ENCODE assay signal across 19 mouse cellular contexts in genomic region chr2:29647162-29647561, GRCm38 (mm10). TPM values are rescaled to one million over a fixed set of nuclear protein-coding genes. Genes with fewer than 3 reads are reported as not detected.
DNase-seq lines count a peak whose midpoint lies in the region; ATAC-seq and TF ChIP-seq lines count a peak whose summit lies in the region.
"Had no signal": no experiment of that assay in that cellular context is flagged by ENCODE, and none has a peak within 500 bp of the region (broad histone marks: within the 10 kb centered on the region; RNA-seq: fewer than 3 reads in every experiment).

No protein-coding gene starts in this region.

- H3K4me2 ChIP-seq in heart, embryonic 13.5 days: no peak overlapping the region
- H3K4me2 ChIP-seq in heart, embryonic 12.5 days: no peak overlapping the region
- 0 out of 2 replicates have a peak overlapping the region, but pooled peaks have one; percentile 37 for H3K4me2 ChIP-seq in CH12.LX (ENCODE audit: insufficient read depth, low read depth, poor library complexity, severe bottlenecking)
- H3K4me2 ChIP-seq: embryonic facial prominence, embryonic 15.5 days; midbrain, embryonic 11.5 days; stomach, embryonic 15.5 days had no signal

- no peak for ATAC-seq in heart, embryonic 13.5 days (ENCODE audit: extremely low read depth, insufficient number of reproducible peaks, low FRiP score, low TSS enrichment)
- ATAC-seq in heart, embryonic 12.5 days (ENCODE audit: insufficient number of reproducible peaks, low FRiP score): no peak
- no peak for ATAC-seq in megakaryocyte progenitor cell, adult 5-6 weeks (replicated peaks; ENCODE audit: poor library complexity)

- no peak for TF ChIP-seq RAD21 in CH12.LX (IDR thresholded peaks at IDR 0.05; ENCODE audit: low read depth, low read length)

- peaks cover 6% of the 10 kb centered on the region; the same call in 1 of the 2 replicates for H3K36me3 ChIP-seq in heart, embryonic 13.5 days
- H3K36me3 ChIP-seq in heart, embryonic 12.5 days: no peaks in the 10 kb centered on the region
- H3K36me3 ChIP-seq in CH12.LX (replicated peaks in 1 of 2; ENCODE audit: control insufficient read depth in 1 of 2, insufficient read depth in 1 of 2, low read length in 1 of 2): peaks cover 5 to 69% of the 10 kb centered on the region in 2 experiments
- H3K36me3 ChIP-seq: embryonic facial prominence, embryonic 15.5 days; heart, embryonic 10.5 days; stomach, embryonic 15.5 days had no signal

- dilution Hi-C loops in CH12.LX (cut with MboI; ENCODE audit: extremely low pct_ligation_motif_present, extremely low pct_unique_long_range_greater_than_20kb, low sequenced_read_pairs): no loop called here

- 84% methylated on average over 4 of the region's 4 CpGs for WGBS in heart, embryonic 13.5 days
- WGBS in heart, embryonic 12.5 days: 84% methylated on average over 4 of the region's 4 CpGs

- H3K9me3 ChIP-seq in heart, embryonic 13.5 days: no peaks in the 10 kb centered on the region
- no peaks in the 10 kb centered on the region for H3K9me3 ChIP-seq in heart, embryonic 12.5 days (replicated peaks)
- no peaks in the 10 kb centered on the region for H3K9me3 ChIP-seq in CH12.LX (replicated peaks; ENCODE audit: low read length)
- H3K9me3 ChIP-seq: embryonic facial prominence, embryonic 15.5 days; heart, embryonic 10.5 days; stomach, embryonic 15.5 days had no signal

- peaks cover 90% of the 10 kb centered on the region for H3K79me2 ChIP-seq in CH12.LX (replicated peaks; ENCODE audit: control insufficient read depth, extremely low read depth, insufficient read depth, poor library complexity, severe bottlenecking)

- intact Hi-C loops in left cerebral cortex, adult 2 months (cut with DNase I): loop anchor here (5.0 kb wide), 1 partner anchor 65 kb away; no protein-coding TSS in a partner anchor
- intact Hi-C loops in left cerebral cortex, postnatal 4 days (cut with DNase I): no loop called here

- in situ Hi-C loops in CH12.LX (cut with MboI; ENCODE audit: low pct_ligation_motif_present, low pct_unique_long_range_greater_than_20kb, low sequenced_read_pairs): no loop called here

- 0 out of 2 replicates have a peak, but pooled peaks have one; percentile 18 for TF ChIP-seq POLR2A in CH12.LX (IDR thresholded peaks at IDR 0.05; ENCODE audit: low read depth, low read length)

- TF ChIP-seq CTCF in left cerebral cortex, adult 2 months (IDR thresholded peaks at IDR 0.05): no peak
- no peak for TF ChIP-seq CTCF in CH12.LX (conservative IDR thresholded peaks at IDR 0.05 in 1 of 2, IDR thresholded peaks at IDR 0.05 in 1 of 2; ENCODE audit: low read depth in 2 of 2, low read length in 2 of 2)

- no peak for DNase-seq in left cerebral cortex, adult 2 months (ENCODE audit: extremely low spot score in 1 of 2, low spot score in 2 of 2)
- no peak for DNase-seq in left cerebral cortex, postnatal 4 days
- no peak for DNase-seq in CH12.LX (ENCODE audit: extremely low read depth)
- no peak for DNase-seq in layer of hippocampus, adult 9-11 months
- DNase-seq: adrenal gland, postnatal 36 days; cerebellum, adult 11 months; cerebellum, adult 9-11 months; gastrocnemius, postnatal 36 days; kidney, adult 18-20 months; kidney, postnatal 4 days; lung, postnatal 10 days; thymus, postnatal 25 days had no signal

- H3K4me3 ChIP-seq in heart, embryonic 13.5 days: no peak overlapping the region
- H3K4me3 ChIP-seq in heart, embryonic 12.5 days: no peak overlapping the region
- H3K4me3 ChIP-seq in left cerebral cortex, adult 2 months: no peak overlapping the region
- H3K4me3 ChIP-seq in CH12.LX (replicated peaks in 1 of 3; ENCODE audit: low read depth in 2 of 3, low read length in 2 of 3, poor library complexity in 1 of 3): no peak overlapping the region
- H3K4me3 ChIP-seq: embryonic facial prominence, embryonic 15.5 days; heart, embryonic 10.5 days; stomach, embryonic 15.5 days had no signal

- H3K9ac ChIP-seq in heart, embryonic 13.5 days: no peak overlapping the region
- no peak overlapping the region for H3K9ac ChIP-seq in heart, embryonic 12.5 days
- peak overlapping the region; percentile 46; the same call in 1 of the 2 replicates for H3K9ac ChIP-seq in CH12.LX (ENCODE audit: insufficient read depth, low read depth)
- H3K9ac ChIP-seq: embryonic facial prominence, embryonic 15.5 days; stomach, embryonic 15.5 days had no signal

- peak overlapping the region; percentile 44; the same call in 1 of the 2 replicates for H3K27ac ChIP-seq in heart, embryonic 13.5 days (replicated peaks)
- no peak overlapping the region for H3K27ac ChIP-seq in heart, embryonic 12.5 days (ENCODE audit: poor library complexity, severe bottlenecking)
- peak overlapping the region; percentile 56 for H3K27ac ChIP-seq in left cerebral cortex, adult 2 months
- peak overlapping the region; percentile 98 for H3K27ac ChIP-seq in CH12.LX (ENCODE audit: insufficient read depth, low read depth)
- H3K27ac ChIP-seq: embryonic facial prominence, embryonic 15.5 days; heart, embryonic 10.5 days; stomach, embryonic 15.5 days had no signal

- peaks cover 61% of the 10 kb centered on the region for H3K4me1 ChIP-seq in heart, embryonic 13.5 days
- H3K4me1 ChIP-seq in heart, embryonic 12.5 days (replicated peaks): peaks cover 69% of the 10 kb centered on the region
- H3K4me1 ChIP-seq in CH12.LX (ENCODE audit: control insufficient read depth in 1 of 2, insufficient read depth in 2 of 2): peaks cover 59 to 98% of the 10 kb centered on the region in 2 experiments
- H3K4me1 ChIP-seq: stomach, embryonic 15.5 days had no signal

- H3K27me3 ChIP-seq in heart, embryonic 13.5 days (replicated peaks): no peaks in the 10 kb centered on the region
- H3K27me3 ChIP-seq in heart, embryonic 12.5 days (replicated peaks): no peaks in the 10 kb centered on the region
- no peaks in the 10 kb centered on the region for H3K27me3 ChIP-seq in CH12.LX (replicated peaks)
- H3K27me3 ChIP-seq: embryonic facial prominence, embryonic 15.5 days; stomach, embryonic 15.5 days had no signal

- peak; percentile 62 for TF ChIP-seq EP300 in CH12.LX (IDR thresholded peaks at IDR 0.05; ENCODE audit: low read length)

TF ChIP-seq in CH12.LX, 34 proteins besides CTCF, POLR2A, EP300 and RAD21:
- TF ChIP-seq JUN (IDR thresholded peaks at IDR 0.05; ENCODE audit: insufficient read depth, low read depth, low read length) (no peak), ETS1 (conservative IDR thresholded peaks at IDR 0.05; ENCODE audit: low read depth, low read length) (peak; percentile 64)

RNA-seq across cellular contexts. Expression of gene Rapgef1, which starts 27.6 kb away (rescaled TPM):
- polyA plus RNA-seq in heart, embryonic 13.5 days (2015; fragmentation: Nextera tagmentation; extraction: Ambion mirVana): 8.4 and 9.7 TPM in 2 replicates
- polyA plus RNA-seq in heart, embryonic 12.5 days (2016; fragmentation: Nextera tagmentation; extraction: Ambion mirVana): 13.2 and 14.5 TPM in 2 replicates
- 100 to 1,000 TPM; 102 to 108 TPM for total RNA-seq in left cerebral cortex, adult 2 months (2021)
- 100 to 1,000 TPM; 149 to 155 TPM for total RNA-seq in left cerebral cortex, postnatal 4 days (2021)
- 149 and 185 TPM in 2 replicates for total RNA-seq in CH12.LX (2012; rRNA removed)
- 84.0 and 86.5 TPM in 2 replicates for total RNA-seq in CH12.LX (2014; rRNA removed)
- 143 and 170 TPM in 2 replicates for polyA plus RNA-seq in CH12.LX (2012; ENCODE audit: insufficient read length, low read depth)
- 19.4 and 21.7 TPM in 2 replicates for total RNA-seq in megakaryocyte progenitor cell, adult 5-6 weeks (2015)
- total RNA-seq in megakaryocyte progenitor cell, adult 5-6 weeks (2017): 22.9 and 24.9 TPM in 2 replicates
